Mouse (Mus musculus) lung, postnatal 0 days (tissue): ENCODE results near the gene Cela1. TPM values are rescaled to one million over a fixed set of nuclear protein-coding genes. Genes with fewer than 3 reads are reported as not detected.

Experiments used
- ATAC-seq: fragments of 200-750 bp; cut with Nextera tagmentation; 2 replicates; pipeline ENCODE4 v1.8.0; 2017; ENCODE audit warnings: moderate library complexity
- DNase-seq: peaks from one replicate; pipeline ENCODE4 v3.0.0-alpha.2; 2016; ENCODE audit warnings: low spot score
- H3K27ac ChIP-seq: fragments of 300-500 bp; sonication (generic); 2 replicates; pipeline ENCODE4 v1.5.1; 2014; ENCODE audit warnings: antibody characterized with exemption, mild to moderate bottlenecking, low read length, mixed read lengths
- H3K27me3 ChIP-seq: fragments of 300-500 bp; sonication (generic); replicated peaks from 2 replicates; pipeline ENCODE4 v1.6.1; 2014; ENCODE audit warnings: low read length, mixed read lengths; ENCODE audit not compliant: insufficient read depth
- H3K36me3 ChIP-seq: fragments of 300-500 bp; sonication (generic); 2 replicates; pipeline ENCODE4 v1.6.1; 2014; ENCODE audit warnings: low read length, mixed read lengths; ENCODE audit not compliant: insufficient read depth
- H3K4me1 ChIP-seq: fragments of 300-500 bp; sonication (generic); 2 replicates; pipeline ENCODE4 v1.6.1; 2014; ENCODE audit warnings: antibody characterized with exemption, low read depth, low read length, mixed read lengths; ENCODE audit not compliant: insufficient read depth
- H3K4me2 ChIP-seq: fragments of 300-500 bp; sonication (generic); replicated peaks from 2 replicates; pipeline ENCODE4 v1.6.1; 2014; ENCODE audit warnings: low read depth, mild to moderate bottlenecking, low read length, moderate library complexity, mixed read lengths
- H3K4me3 ChIP-seq: fragments of 300-500 bp; sonication (generic); 2 replicates; pipeline ENCODE4 v1.5.1; 2014; ENCODE audit warnings: low read depth, low read length
- H3K9ac ChIP-seq: fragments of 300-500 bp; sonication (generic); replicated peaks from 2 replicates; pipeline ENCODE4 v1.6.1; 2014; ENCODE audit warnings: low read depth, mild to moderate bottlenecking
- H3K9me3 ChIP-seq: fragments of 300-500 bp; sonication (generic); 2 replicates; pipeline ENCODE4 v1.6.1; 2016; ENCODE audit warnings: low read length, mixed read lengths
- CTCF ChIP-seq: IDR thresholded peaks from 2 replicates; pipeline ENCODE4 v1.5.1; 2016; ENCODE audit warnings: antibody characterized with exemption, mild to moderate bottlenecking
- EP300 ChIP-seq: IDR thresholded peaks from 2 replicates; pipeline ENCODE4 v1.6.1; 2016; ENCODE audit warnings: antibody characterized with exemption, mild to moderate bottlenecking, control low read depth
- WGBS: fragments of 180-500 bp; shearing (Covaris S2); extraction: QIAGEN DNeasy Blood & Tissue Kit; methylation state at CpG from one replicate; pipeline ENCODE4 v1.1.7; 2014; 5-methylcytosine and 5-hydroxymethylcytosine counted together
- polyA plus RNA-seq: library from polyadenylated mRNA; unstranded; fragments of >200 nt; fragmentation: Nextera tagmentation; extraction: Ambion mirVana; gene quantifications from 2 replicates; pipeline ENCODE4 v1.2.1, GENCODE M21; 2015

Cela1 gene
- polyA plus RNA-seq, 1 experiment from 2014 or later = 11.4 TPM

DNA sequence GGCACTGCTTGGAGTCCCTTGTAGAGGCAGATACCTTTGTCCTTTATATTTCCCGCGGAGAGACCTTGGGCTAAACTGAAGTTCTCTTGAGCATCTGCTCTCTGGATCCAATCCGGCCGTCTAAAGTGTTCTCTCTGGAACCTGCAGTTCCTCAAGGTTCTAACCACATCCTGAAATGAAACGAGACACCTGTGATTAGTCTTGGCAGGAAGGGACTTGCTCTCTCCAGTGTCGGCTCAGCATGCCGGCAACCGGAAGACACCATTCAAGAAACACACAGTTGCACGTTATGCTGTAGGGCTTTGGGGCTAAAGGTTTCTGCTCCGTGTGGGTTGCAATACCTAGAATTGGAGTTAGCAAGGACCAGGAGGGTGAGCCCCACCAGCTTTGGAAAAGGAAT, 32.3 kb upstream of the Cela1 start:
- TF ChIP-seq EP300 (no peak), CTCF (no peak)
- Histone ChIP-seq H3K9ac (no peak overlapping the region), H3K4me3 (no peak overlapping the region), H3K27me3 (no peaks in the 10 kb centered on the region), H3K4me1 (no peaks in the 10 kb centered on the region), H3K9me3 (no peaks in the 10 kb centered on the region), H3K27ac (no peak overlapping the region), H3K4me2 (no peak overlapping the region), H3K36me3 (no peaks in the 10 kb centered on the region)
- ATAC-seq (no peak), DNase-seq (no peak)
- WGBS = 80% methylated on average over 10 of the region's 10 CpGs

DNA sequence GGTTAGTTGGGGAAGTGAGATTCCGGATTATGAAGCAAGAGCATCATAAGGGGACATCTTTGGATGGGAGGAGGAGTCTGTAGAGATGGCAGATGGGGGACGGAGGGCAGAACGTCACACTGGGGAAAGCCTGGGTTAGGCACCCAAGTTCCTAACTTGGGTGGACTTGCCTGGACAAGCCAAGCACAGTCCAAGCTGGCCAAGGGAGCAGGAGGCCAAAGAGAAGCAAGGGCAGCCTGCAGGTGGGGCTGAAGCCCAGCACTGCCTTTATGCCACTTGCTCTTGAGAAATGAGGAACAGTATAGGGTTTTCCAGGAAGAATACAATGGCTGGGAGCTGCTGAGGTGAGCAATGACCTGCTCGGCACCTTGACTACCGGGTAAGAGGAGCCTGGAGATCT, 31.5 kb upstream of the Cela1 start:
- Histone ChIP-seq H3K4me1 (no peaks in the 10 kb centered on the region), H3K27ac (no peak overlapping the region), H3K9me3 (no peaks in the 10 kb centered on the region), H3K4me3 (no peak overlapping the region), H3K4me2 (no peak overlapping the region), H3K36me3 (no peaks in the 10 kb centered on the region), H3K9ac (no peak overlapping the region), H3K27me3 (no peaks in the 10 kb centered on the region)
- 91% methylated on average over 5 of the region's 5 CpGs for WGBS
- DNase-seq (no peak), ATAC-seq (no peak)
- TF ChIP-seq EP300 (no peak), CTCF (no peak)

DNA sequence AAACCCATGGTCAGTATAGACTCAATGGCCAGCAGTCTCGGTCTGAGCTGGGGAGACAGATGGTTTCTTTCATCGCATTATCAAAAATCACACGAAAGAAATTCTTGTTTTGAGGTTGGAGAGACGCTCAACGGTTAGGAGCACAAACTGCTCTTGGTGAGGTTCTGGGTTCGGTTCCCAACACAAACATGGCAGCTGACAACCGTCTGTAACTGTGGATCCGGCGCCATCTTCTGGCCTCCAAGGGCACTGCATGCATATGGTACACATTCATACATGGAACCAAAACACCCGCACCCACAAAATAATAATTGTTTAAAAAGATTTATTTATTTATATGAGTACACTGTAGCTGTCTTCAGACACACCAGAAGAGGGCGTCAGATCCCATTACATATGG, 30.9 kb upstream of the Cela1 start:
- H3K27ac ChIP-seq = no peak overlapping the region
- no peaks in the 10 kb centered on the region for H3K36me3 ChIP-seq
- no peak overlapping the region for H3K4me2 ChIP-seq
- ATAC-seq (no peak), DNase-seq (no peak)
- no peaks in the 10 kb centered on the region for H3K4me1 ChIP-seq
- no peak overlapping the region for H3K4me3 ChIP-seq
- H3K9ac ChIP-seq = no peak overlapping the region
- H3K9me3 ChIP-seq = no peaks in the 10 kb centered on the region
- TF ChIP-seq EP300 = no peak
- TF ChIP-seq CTCF = peak; percentile 28
- H3K27me3 ChIP-seq = no peaks in the 10 kb centered on the region
- WGBS = 75% methylated on average over 11 of the region's 11 CpGs

DNA sequence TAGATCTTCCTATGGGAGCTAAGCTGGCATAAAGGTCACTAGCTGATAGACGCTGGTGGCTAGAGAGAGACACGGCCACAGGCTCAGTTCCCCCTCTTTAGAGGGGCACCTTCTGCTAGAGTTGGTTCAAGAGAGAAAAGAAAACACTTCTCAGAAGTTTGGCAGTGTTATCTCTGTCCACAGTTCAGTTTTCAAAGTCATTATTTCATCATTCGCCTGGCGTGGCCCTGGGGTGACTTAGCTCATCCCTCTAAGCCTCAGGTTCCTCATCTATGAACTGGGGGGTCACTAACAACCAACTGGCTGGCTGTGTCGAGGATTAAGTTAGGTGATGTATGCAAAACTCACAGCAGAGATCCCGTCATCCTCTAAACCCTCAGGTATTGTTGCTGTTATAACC, 30.2 kb upstream of the Cela1 start:
- WGBS = 57% methylated on average over 6 of the region's 6 CpGs

DNA sequence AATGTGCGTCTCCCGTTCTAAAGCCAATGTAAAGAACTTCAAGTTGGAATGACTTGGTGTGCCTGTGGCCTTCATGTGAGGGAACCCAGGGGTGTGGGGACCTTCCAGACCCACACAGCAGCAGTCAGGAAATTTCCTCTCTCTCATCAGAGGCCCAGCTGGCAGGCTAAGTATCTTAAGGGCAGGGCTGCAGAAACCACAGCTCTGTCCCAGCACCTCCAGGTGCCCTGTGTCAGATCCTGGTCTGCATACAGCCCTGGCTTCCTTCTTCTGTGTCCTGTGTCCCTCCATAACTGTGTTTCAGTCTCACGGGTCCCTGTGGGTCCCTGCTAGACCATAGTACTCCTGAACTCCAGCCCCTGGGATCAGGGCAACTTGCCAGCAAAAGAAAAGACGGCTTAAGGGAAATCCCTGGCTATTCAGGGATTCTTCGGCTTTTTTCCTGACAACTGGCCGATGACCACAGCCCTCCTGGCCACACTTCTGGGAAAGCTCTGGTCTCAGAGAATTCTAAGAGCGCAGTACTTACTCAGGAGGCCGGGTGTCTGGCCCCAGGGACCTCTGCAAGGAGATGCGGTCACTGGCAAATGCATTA, 27.8 kb upstream of the Cela1 start:
- Histone ChIP-seq H3K36me3 (no peaks in the 10 kb centered on the region), H3K9ac (no peak overlapping the region), H3K27ac (no peak overlapping the region), H3K27me3 (no peaks in the 10 kb centered on the region), H3K9me3 (no peaks in the 10 kb centered on the region), H3K4me1 (no peaks in the 10 kb centered on the region), H3K4me3 (no peak overlapping the region), H3K4me2 (no peak overlapping the region)
- TF ChIP-seq CTCF = no peak
- TF ChIP-seq EP300 = no peak
- 63% methylated on average over 9 of the region's 9 CpGs for WGBS
- DNase-seq (no peak), ATAC-seq (no peak)

More for the DNA sequence above, 30.2 kb upstream of the Cela1 start:
- Histone ChIP-seq H3K4me1 (no peaks in the 10 kb centered on the region), H3K4me2 (no peak overlapping the region), H3K27ac (no peak overlapping the region), H3K4me3 (no peak overlapping the region), H3K36me3 (no peaks in the 10 kb centered on the region), H3K27me3 (no peaks in the 10 kb centered on the region), H3K9me3 (no peaks in the 10 kb centered on the region), H3K9ac (no peak overlapping the region)
- TF ChIP-seq CTCF = no peak
- TF ChIP-seq EP300 = no peak
- no peak for ATAC-seq
- no peak for DNase-seq

DNA sequence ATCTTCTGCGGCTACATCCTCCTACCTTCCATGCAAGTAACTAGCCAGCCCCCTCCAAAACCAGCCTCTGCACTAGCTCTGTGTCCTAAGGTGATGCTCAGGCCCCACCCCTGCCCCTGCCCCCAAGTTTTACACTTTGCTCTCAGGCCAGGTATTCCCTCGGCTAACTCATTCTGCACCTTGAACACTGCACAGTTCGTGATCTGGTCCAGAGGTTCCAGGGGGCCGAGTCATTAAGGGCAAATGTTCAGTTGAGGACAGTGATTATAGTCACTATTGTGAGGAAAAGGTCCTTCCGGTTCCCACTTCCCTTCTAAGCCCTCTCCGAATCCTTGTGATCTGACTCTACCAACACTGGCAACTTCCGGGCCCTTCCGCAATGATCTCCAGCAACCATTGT, 26.7 kb upstream of the Cela1 start:
- 79% methylated on average over 8 of the region's 8 CpGs for WGBS
- DNase-seq (no peak), ATAC-seq (no peak)
- TF ChIP-seq EP300 (no peak), CTCF (no peak)
- H3K4me3 ChIP-seq = no peak overlapping the region
- no peak overlapping the region for H3K4me2 ChIP-seq
- H3K9ac ChIP-seq = no peak overlapping the region
- H3K36me3 ChIP-seq = no peaks in the 10 kb centered on the region
- H3K27me3 ChIP-seq = no peaks in the 10 kb centered on the region
- H3K27ac ChIP-seq = no peak overlapping the region
- H3K4me1 ChIP-seq = no peaks in the 10 kb centered on the region
- no peaks in the 10 kb centered on the region for H3K9me3 ChIP-seq

DNA sequence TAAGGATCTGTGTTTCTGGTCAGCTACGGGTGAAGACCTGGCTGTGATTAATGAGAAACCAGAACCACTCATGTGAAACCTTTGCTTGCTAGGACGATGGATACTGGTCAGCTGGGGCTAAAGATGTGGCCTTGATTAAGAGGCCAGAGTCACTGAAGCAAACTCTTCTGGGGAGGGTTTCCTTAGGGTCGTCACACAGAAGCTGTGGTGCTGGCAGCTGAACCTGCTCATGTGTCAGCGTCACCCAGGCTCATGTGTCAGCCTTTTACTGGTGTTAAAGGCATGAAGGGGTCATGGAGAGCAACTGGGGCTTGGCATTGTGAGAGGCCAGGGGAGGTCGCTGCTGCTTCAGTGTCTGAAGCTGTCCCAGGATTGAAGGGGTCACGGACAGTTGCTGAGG, 23.1 kb upstream of the Cela1 start:
- Histone ChIP-seq H3K36me3 (no peaks in the 10 kb centered on the region), H3K9ac (no peak overlapping the region), H3K27me3 (no peaks in the 10 kb centered on the region), H3K27ac (no peak overlapping the region), H3K4me2 (no peak overlapping the region), H3K4me1 (no peaks in the 10 kb centered on the region), H3K9me3 (no peaks in the 10 kb centered on the region), H3K4me3 (no peak overlapping the region)
- 45% methylated on average over 6 of the region's 6 CpGs for WGBS
- ATAC-seq (no peak), DNase-seq (no peak)
- TF ChIP-seq EP300 (no peak), CTCF (no peak)
